Mouse (Mus musculus): ENCODE data around the gene Sh3tc1. TPM values are rescaled to one million over a fixed set of nuclear protein-coding genes. Genes with fewer than 3 reads are reported as not detected.

The Sh3tc1 gene
- polyA plus RNA-seq, 1 experiment from 2014 or later: 4.9 TPM

DNA sequence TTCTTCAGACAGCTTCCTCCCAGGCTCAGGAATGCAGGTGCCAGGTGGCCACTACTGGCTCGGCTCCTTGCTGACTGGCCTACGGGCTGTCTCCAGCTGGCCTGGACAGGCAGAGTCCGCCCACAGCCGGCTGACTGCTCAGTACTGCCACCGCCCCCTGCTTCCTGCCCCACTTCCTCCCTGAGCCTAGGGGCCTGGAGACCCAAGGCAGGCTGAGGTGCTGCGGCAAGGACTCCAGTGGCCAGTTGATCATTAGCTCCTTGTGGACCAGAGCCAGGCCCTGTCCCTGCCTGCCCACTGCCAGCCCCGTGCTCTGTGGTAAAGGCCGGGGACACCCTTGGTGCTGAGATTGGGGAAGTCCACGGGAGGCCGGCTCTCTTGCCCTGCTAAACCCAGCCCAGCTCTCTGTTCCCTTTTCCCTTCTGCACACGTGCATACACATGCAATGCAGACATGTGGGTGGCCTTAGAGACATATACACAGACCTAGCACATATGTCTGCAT, 10.8 kb downstream of the Sh3tc1 start:
- H3K4me3 ChIP-seq: 0 out of 2 replicates have a peak overlapping the region, but pooled peaks have one; percentile 9
- 55% methylated on average over 11 of the region's 11 CpGs for WGBS
- DNase-seq (ENCODE audit: low spot score): peak; percentile 74
- peak overlapping the region; percentile 78 for H3K27ac ChIP-seq
- H3K27me3 ChIP-seq (ENCODE audit: low read depth, poor library complexity, severe bottlenecking): no peaks in the 10 kb centered on the region
- peaks cover 17% of the 10 kb centered on the region for H3K4me1 ChIP-seq
- H3K36me3 ChIP-seq: no peaks in the 10 kb centered on the region
- H3K9me3 ChIP-seq (replicated peaks): no peaks in the 10 kb centered on the region

- Histone ChIP-seq H3K9me3 (replicated peaks) (no peaks in the 10 kb centered on the region), H3K4me1 (peaks cover 22% of the 10 kb centered on the region), H3K27ac (peak overlapping the region; percentile 78), H3K4me3 (peak overlapping the region; percentile 9; the same call in 1 of the 2 replicates), H3K27me3 (ENCODE audit: low read depth, poor library complexity, severe bottlenecking) (no peaks in the 10 kb centered on the region), H3K36me3 (no peaks in the 10 kb centered on the region)
- 87% methylated on average over 12 of the region's 12 CpGs for WGBS
- no peak for DNase-seq (ENCODE audit: low spot score)
Observed at GRCm38 (mm10) chr5:35728344-35728956, 11.3 kb downstream of the Sh3tc1 start.

DNA sequence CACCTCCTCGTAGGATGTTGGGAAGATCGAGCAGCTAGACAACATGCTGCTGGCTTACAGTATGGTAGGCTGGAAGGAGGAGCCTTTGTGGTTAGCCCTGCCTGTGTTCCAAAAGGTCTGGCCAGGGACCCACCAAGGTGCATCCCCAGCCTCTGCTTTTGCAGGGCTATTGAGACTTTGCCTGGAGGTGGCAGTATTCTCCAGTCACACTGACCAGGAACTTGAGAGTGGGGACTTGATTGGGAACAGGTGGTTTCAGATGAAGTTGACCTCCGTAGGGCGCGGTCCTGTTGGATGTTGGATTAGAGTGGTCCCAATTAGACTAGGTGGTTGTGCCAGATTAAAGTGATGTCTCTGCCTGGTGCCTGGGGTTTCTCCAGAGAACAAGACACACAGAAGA, 12.3 kb downstream of the Sh3tc1 start:
- no peaks in the 10 kb centered on the region for H3K27me3 ChIP-seq (ENCODE audit: low read depth, poor library complexity, severe bottlenecking)
- H3K4me3 ChIP-seq: no peak overlapping the region
- DNase-seq (ENCODE audit: low spot score): no peak
- H3K36me3 ChIP-seq: no peaks in the 10 kb centered on the region
- H3K27ac ChIP-seq: no peak overlapping the region
- 84% methylated on average over 5 of the region's 5 CpGs for WGBS
- H3K9me3 ChIP-seq (replicated peaks): no peaks in the 10 kb centered on the region
- H3K4me1 ChIP-seq: peaks cover 30% of the 10 kb centered on the region

DNA sequence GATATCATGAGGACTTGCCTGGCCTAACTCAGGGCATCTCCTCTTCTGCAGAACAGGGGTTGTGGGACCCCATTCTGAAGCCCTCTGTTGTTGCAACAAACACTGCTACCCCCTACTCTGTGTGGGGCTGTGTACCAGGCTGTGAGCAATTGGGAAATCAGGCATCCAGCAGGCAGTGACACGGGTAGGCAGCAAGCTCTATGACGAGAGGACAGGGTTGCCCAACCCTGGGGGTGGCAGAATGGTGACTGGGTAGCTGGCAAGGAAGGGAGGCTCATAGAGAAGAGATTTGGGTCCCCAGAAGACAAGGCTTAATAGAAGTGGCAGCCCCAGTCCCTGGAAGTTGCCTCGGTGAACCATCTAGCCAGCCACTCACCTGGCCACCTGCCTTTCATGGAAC, 13.9 kb downstream of the Sh3tc1 start:
- H3K36me3 ChIP-seq: no peaks in the 10 kb centered on the region
- 82% methylated on average over 3 of the region's 3 CpGs for WGBS
- peaks cover 27% of the 10 kb centered on the region for H3K4me1 ChIP-seq
- no peaks in the 10 kb centered on the region for H3K27me3 ChIP-seq (ENCODE audit: low read depth, poor library complexity, severe bottlenecking)
- no peak overlapping the region for H3K27ac ChIP-seq
- H3K9me3 ChIP-seq (replicated peaks): no peaks in the 10 kb centered on the region
- no peak for DNase-seq (ENCODE audit: low spot score)
- H3K4me3 ChIP-seq: no peak overlapping the region

DNA sequence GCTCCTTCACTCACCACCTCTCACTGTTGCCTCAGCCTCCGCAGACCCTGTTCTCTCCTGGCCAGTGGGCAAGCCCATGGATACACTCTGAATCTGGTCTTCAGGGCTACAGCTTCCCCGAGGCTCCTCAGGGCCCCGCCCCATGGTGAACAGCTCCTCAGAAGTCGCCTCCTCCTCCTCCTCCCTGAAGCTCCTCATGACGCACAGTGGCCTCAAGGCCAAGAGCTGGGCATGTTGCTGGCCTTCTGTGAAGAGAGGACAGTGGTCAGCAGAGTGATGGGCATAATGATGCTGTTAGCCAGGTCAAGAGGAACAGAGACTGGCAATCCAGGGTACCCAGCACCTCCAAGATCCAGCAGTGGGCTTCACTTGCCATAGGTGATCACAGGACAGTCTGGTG, 15.9 kb downstream of the Sh3tc1 start:
- no peaks in the 10 kb centered on the region for H3K36me3 ChIP-seq
- 80% methylated on average over 5 of the region's 5 CpGs for WGBS
- no peaks in the 10 kb centered on the region for H3K9me3 ChIP-seq (replicated peaks)
- no peak overlapping the region for H3K27ac ChIP-seq
- DNase-seq (ENCODE audit: low spot score): no peak
- peaks cover 20% of the 10 kb centered on the region for H3K4me1 ChIP-seq
- no peaks in the 10 kb centered on the region for H3K27me3 ChIP-seq (ENCODE audit: low read depth, poor library complexity, severe bottlenecking)
- H3K4me3 ChIP-seq: no peak overlapping the region

DNA sequence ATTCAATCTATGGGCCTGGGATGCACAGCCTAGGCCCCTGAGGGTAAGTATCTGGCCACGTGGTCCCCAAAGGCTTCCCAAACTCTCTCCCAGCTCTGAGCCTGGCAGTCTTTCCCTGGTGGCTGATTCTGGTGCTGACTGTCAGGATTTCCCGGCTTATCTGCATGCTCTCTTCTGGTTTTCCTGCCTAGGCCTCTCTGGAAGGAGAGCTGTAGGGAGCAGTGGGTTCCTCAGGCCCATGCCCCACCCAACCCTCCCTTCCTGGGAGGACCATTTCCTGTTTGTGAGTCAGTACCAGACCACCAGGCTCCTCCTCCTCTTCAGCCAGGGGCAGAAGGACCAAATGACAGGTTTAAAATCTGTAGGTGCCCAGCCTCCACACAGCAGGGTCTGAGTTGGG, 17.1 kb downstream of the Sh3tc1 start:
- no peak for DNase-seq (ENCODE audit: low spot score)
- Histone ChIP-seq H3K9me3 (replicated peaks) (no peaks in the 10 kb centered on the region), H3K36me3 (no peaks in the 10 kb centered on the region), H3K4me1 (peaks cover 13% of the 10 kb centered on the region), H3K27ac (peak overlapping the region; percentile 36; the same call in 1 of the 2 replicates), H3K27me3 (ENCODE audit: low read depth, poor library complexity, severe bottlenecking) (no peaks in the 10 kb centered on the region), H3K4me3 (no peak overlapping the region)
- WGBS: 55% methylated on average over 2 of the region's 2 CpGs

- no peaks in the 10 kb centered on the region for H3K9me3 ChIP-seq (replicated peaks)
- 98% methylated on average over 2 of the region's 2 CpGs for WGBS
Observed at GRCm38 (mm10) chr5:35721933-35722332, 17.9 kb downstream of the Sh3tc1 start.

DNA sequence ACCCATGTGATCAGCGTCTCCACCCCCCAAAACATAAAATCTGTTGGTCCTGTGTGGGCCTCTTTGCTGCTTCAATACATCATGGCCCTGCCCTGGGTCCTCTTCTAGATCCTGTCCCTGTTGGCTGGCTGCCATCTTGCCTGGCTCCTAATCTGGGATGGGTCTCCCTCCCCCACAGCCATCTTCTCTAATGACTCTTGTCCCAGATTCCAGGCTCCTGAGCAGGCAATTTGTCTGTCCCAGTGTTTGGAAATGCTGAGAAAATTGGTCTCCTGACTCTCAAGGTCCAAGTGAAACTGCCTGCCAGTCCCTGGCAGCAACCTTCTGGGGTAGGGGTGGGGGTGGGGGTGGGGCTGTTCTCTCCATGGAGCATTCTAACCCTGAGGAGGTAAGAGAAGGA, 19.9 kb downstream of the Sh3tc1 start:
- Histone ChIP-seq H3K4me1 (peaks cover 13% of the 10 kb centered on the region), H3K4me3 (no peak overlapping the region), H3K27ac (no peak overlapping the region), H3K36me3 (no peaks in the 10 kb centered on the region), H3K27me3 (ENCODE audit: low read depth, poor library complexity, severe bottlenecking) (no peaks in the 10 kb centered on the region), H3K9me3 (replicated peaks) (no peaks in the 10 kb centered on the region)
- WGBS: 100% methylated on average over 1 of the region's 1 CpGs
- no peak for DNase-seq (ENCODE audit: low spot score)

More at GRCm38 (mm10) chr5:35721933-35722332, 17.9 kb downstream of the Sh3tc1 start:
- Histone ChIP-seq H3K4me1 (peaks cover 13% of the 10 kb centered on the region), H3K27ac (no peak overlapping the region), H3K4me3 (no peak overlapping the region), H3K36me3 (no peaks in the 10 kb centered on the region), H3K27me3 (ENCODE audit: low read depth, poor library complexity, severe bottlenecking) (no peaks in the 10 kb centered on the region)
- no peak for DNase-seq (ENCODE audit: low spot score)

- Histone ChIP-seq H3K4me3 (no peak overlapping the region), H3K36me3 (no peaks in the 10 kb centered on the region), H3K4me1 (peaks cover 13% of the 10 kb centered on the region), H3K27me3 (ENCODE audit: low read depth, poor library complexity, severe bottlenecking) (no peaks in the 10 kb centered on the region), H3K27ac (no peak overlapping the region), H3K9me3 (replicated peaks) (no peaks in the 10 kb centered on the region)
- DNase-seq (ENCODE audit: low spot score): no peak
Observed at GRCm38 (mm10) chr5:35719343-35719742, 20.4 kb downstream of the Sh3tc1 start.

DNA sequence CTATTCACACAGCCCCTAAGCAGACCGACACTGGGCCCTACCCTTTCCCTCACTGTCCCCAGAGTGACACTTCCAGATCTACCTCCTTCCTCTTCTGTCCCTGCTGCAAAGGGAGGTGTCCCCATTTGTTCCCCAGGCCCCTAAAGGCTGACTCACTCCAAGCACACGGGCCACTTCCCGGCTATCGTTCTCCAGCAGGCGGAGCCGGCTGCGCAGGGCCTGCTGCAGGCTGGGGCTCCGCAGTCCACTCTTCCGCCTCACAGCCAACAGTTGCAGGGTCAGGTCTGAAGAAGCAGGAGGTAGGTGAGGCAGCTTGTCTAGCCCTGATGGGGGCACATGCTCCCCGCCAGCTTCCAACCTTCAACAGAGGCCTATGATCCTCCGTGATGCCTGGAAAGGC, 21.0 kb downstream of the Sh3tc1 start:
- WGBS: 59% methylated on average over 11 of the region's 11 CpGs
- no peak overlapping the region for H3K27ac ChIP-seq
- no peaks in the 10 kb centered on the region for H3K36me3 ChIP-seq
- H3K4me3 ChIP-seq: no peak overlapping the region
- DNase-seq (ENCODE audit: low spot score): no peak
- no peaks in the 10 kb centered on the region for H3K9me3 ChIP-seq (replicated peaks)
- peaks cover 12% of the 10 kb centered on the region for H3K4me1 ChIP-seq
- H3K27me3 ChIP-seq (ENCODE audit: low read depth, poor library complexity, severe bottlenecking): no peaks in the 10 kb centered on the region

DNA sequence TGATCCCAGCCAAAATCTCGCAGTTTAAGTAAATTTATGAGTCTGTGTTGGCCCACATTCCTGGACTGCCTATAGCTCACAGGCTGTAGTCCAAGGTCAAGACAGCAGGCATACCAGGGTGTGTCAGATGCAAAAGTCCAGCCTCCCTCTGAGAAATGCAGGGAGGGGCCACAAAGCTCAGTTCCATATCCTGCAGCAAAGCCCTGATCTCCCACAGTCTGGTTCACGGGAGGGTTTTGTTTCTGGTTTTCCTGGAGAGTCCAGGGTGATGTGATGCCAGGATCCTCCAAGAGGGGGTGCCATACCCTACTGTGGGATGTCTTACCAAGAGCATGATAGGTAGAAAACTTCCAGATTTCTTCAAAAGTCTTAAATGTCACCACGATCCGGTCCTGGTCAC, 21.8 kb downstream of the Sh3tc1 start:
- Histone ChIP-seq H3K36me3 (no peaks in the 10 kb centered on the region), H3K27me3 (ENCODE audit: low read depth, poor library complexity, severe bottlenecking) (no peaks in the 10 kb centered on the region), H3K9me3 (replicated peaks) (no peaks in the 10 kb centered on the region), H3K4me3 (no peak overlapping the region), H3K4me1 (peaks cover 5% of the 10 kb centered on the region), H3K27ac (no peak overlapping the region)
- 63% methylated on average over 4 of the region's 4 CpGs for WGBS
- peak; percentile 48 for DNase-seq (ENCODE audit: low spot score)

GRCm38 (mm10) chr5:35717455-35717854, 22.3 kb downstream of the Sh3tc1 start:
- H3K27ac ChIP-seq: no peak overlapping the region
- no peaks in the 10 kb centered on the region for H3K36me3 ChIP-seq
- H3K27me3 ChIP-seq (ENCODE audit: low read depth, poor library complexity, severe bottlenecking): no peaks in the 10 kb centered on the region
- no peak overlapping the region for H3K4me3 ChIP-seq
- WGBS: 86% methylated on average over 5 of the region's 5 CpGs
- DNase-seq (ENCODE audit: low spot score): no peak
- peaks cover under 1% of the 10 kb centered on the region for H3K4me1 ChIP-seq
- no peaks in the 10 kb centered on the region for H3K9me3 ChIP-seq (replicated peaks)

DNA sequence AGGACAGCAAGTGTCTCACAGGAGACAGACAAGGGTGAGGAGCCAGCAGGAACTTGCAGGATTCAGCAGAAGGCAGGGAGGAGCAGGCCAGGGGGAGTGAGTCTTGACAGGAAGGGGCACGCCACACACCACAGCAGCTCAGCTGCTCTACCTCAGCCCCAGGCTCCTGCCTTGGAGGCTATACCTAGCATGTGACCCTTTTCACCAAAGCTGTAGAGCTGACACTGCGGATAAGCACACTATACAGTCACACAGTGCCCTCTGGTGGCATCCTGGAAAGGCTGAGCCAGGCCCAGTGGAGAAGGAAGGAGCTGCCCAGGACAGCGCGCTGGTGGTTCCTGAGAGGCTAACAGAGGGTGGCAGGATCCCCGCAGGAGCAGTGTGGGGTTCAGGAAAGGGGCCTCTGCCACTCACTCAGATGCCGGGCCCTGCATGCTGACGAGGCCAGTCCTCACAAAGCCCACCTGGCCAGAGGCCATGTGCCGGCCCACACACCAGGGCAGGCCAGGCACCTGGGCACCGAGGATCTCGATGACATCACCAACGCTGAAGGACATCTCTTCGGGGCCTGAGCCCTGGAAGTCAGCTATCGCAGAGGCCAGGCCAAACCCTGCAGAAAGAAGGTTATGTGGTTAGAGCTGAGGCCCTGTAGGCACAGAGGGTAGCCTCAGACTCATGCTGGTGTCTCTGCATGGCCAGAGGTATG, 26.0 kb downstream of the Sh3tc1 start:
- Histone ChIP-seq H3K36me3 (no peaks in the 10 kb centered on the region), H3K27me3 (ENCODE audit: low read depth, poor library complexity, severe bottlenecking) (no peaks in the 10 kb centered on the region), H3K9me3 (replicated peaks) (no peaks in the 10 kb centered on the region), H3K27ac (no peak overlapping the region), H3K4me3 (no peak overlapping the region), H3K4me1 (no peaks in the 10 kb centered on the region; the same call in 1 of the 2 replicates)
- peak; percentile 86 for DNase-seq (ENCODE audit: low spot score)
- WGBS: 54% methylated on average over 13 of the region's 13 CpGs

Data from limb, embryonic 10.5 days (tissue).